In genomic region chr11:6474381-6474780, GRCm38 (mm10) we compare ENCODE assay signal across 7 mouse cellular contexts. TPM values are rescaled to one million over a fixed set of nuclear protein-coding genes. Genes with fewer than 3 reads are reported as not detected.
DNase-seq lines count a peak whose midpoint lies in the region; ATAC-seq lines count a peak whose summit lies in the region.

No protein-coding gene starts in this region.

- no peak for ATAC-seq in megakaryocyte, adult 5-6 weeks (ENCODE audit: poor library complexity, severe bottlenecking)
- no peak for ATAC-seq in forebrain, embryonic 11.5 days (replicated peaks; ENCODE audit: low FRiP score)
- no peak for ATAC-seq in limb, embryonic 13.5 days (ENCODE audit: low FRiP score, low read depth)
- ATAC-seq in stomach, embryonic 15.5 days (ENCODE audit: insufficient read depth, low FRiP score, low read depth), result no peak
- no peak for ATAC-seq in granulocyte monocyte progenitor cell, adult 5-6 weeks (replicated peaks; ENCODE audit: poor library complexity, severe bottlenecking)

- H3K36me3 ChIP-seq in megakaryocyte, embryonic 14.5 days (replicated peaks; ENCODE audit: low read length), result peaks cover 23% of the 10 kb centered on the region
- no peaks in the 10 kb centered on the region; the same call in 1 of the 2 replicates for H3K36me3 ChIP-seq in forebrain, embryonic 11.5 days (ENCODE audit: control insufficient read depth, insufficient read depth, low read length)
- peaks cover 5% of the 10 kb centered on the region; the same call in 1 of the 2 replicates for H3K36me3 ChIP-seq in limb, embryonic 13.5 days
- no peaks in the 10 kb centered on the region for H3K36me3 ChIP-seq in stomach, embryonic 15.5 days

- H3K9me3 ChIP-seq in megakaryocyte, embryonic 14.5 days, result no peaks in the 10 kb centered on the region
- no peaks in the 10 kb centered on the region for H3K9me3 ChIP-seq in forebrain, embryonic 11.5 days (ENCODE audit: control insufficient read depth, low read length)
- H3K9me3 ChIP-seq in limb, embryonic 13.5 days, result no peaks in the 10 kb centered on the region
- no peaks in the 10 kb centered on the region for H3K9me3 ChIP-seq in stomach, embryonic 15.5 days

- peak overlapping the region; percentile 99 for H3K4me3 ChIP-seq in megakaryocyte, embryonic 14.5 days (replicated peaks)
- H3K4me3 ChIP-seq in forebrain, embryonic 11.5 days (ENCODE audit: low read depth, low read length), result peak overlapping the region; percentile 96
- peak overlapping the region; percentile 98 for H3K4me3 ChIP-seq in limb, embryonic 13.5 days
- peak overlapping the region; percentile 90 for H3K4me3 ChIP-seq in stomach, embryonic 15.5 days (replicated peaks)

- WGBS in forebrain, embryonic 11.5 days, result 46% methylated on average over 6 of the region's 6 CpGs
- WGBS in limb, embryonic 13.5 days, result 36% methylated on average over 6 of the region's 6 CpGs
- WGBS in stomach, embryonic 15.5 days, result 19% methylated on average over 6 of the region's 6 CpGs

- peaks cover 46% of the 10 kb centered on the region for H3K4me1 ChIP-seq in megakaryocyte, embryonic 14.5 days
- peaks cover 22% of the 10 kb centered on the region for H3K4me1 ChIP-seq in forebrain, embryonic 11.5 days (replicated peaks; ENCODE audit: control insufficient read depth, insufficient read depth, low read length)
- H3K4me1 ChIP-seq in limb, embryonic 13.5 days, result peaks cover 41% of the 10 kb centered on the region
- H3K4me1 ChIP-seq in stomach, embryonic 15.5 days, result peaks cover 12% of the 10 kb centered on the region; the same call in 1 of the 2 replicates

- no peak for DNase-seq in forebrain, embryonic 11.5 days (ENCODE audit: low spot score)
- DNase-seq in cerebellum, postnatal 4 days (ENCODE audit: low spot score in 2 of 2), result no peak

- H3K4me2 ChIP-seq in forebrain, embryonic 11.5 days (ENCODE audit: low read depth, low read length, severe bottlenecking), result peak overlapping the region; percentile 80
- H3K4me2 ChIP-seq in limb, embryonic 13.5 days (replicated peaks), result peak overlapping the region; percentile 78
- H3K4me2 ChIP-seq in stomach, embryonic 15.5 days, result peak overlapping the region; percentile 56

- peak overlapping the region; percentile 92 for H3K9ac ChIP-seq in forebrain, embryonic 11.5 days (ENCODE audit: low read length)
- peak overlapping the region; percentile 98 for H3K9ac ChIP-seq in limb, embryonic 13.5 days
- H3K9ac ChIP-seq in stomach, embryonic 15.5 days, result peak overlapping the region; percentile 58; the same call in 1 of the 2 replicates

- H3K27me3 ChIP-seq in megakaryocyte, embryonic 14.5 days (replicated peaks), result no peaks in the 10 kb centered on the region
- no peaks in the 10 kb centered on the region for H3K27me3 ChIP-seq in forebrain, embryonic 11.5 days (ENCODE audit: control insufficient read depth, insufficient read depth, low read length)
- H3K27me3 ChIP-seq in limb, embryonic 13.5 days, result no peaks in the 10 kb centered on the region
- H3K27me3 ChIP-seq in stomach, embryonic 15.5 days (replicated peaks), result no peaks in the 10 kb centered on the region

- no peak overlapping the region for H3K27ac ChIP-seq in forebrain, embryonic 11.5 days (ENCODE audit: low read depth, low read length)
- peak overlapping the region; percentile 97; the same call in 1 of the 2 replicates for H3K27ac ChIP-seq in limb, embryonic 13.5 days
- peak overlapping the region; percentile 96; the same call in 1 of the 2 replicates for H3K27ac ChIP-seq in stomach, embryonic 15.5 days

RNA-seq across cellular contexts. Expression of gene Purb, which starts 1.3 kb away (rescaled TPM):
- polyA plus RNA-seq in megakaryocyte, embryonic 14.5 days (2012; ENCODE audit: insufficient read depth, low replicate concordance), result 8.7 and 12.9 TPM in 2 replicates
- 54.1 and 63.5 TPM in 2 replicates for total RNA-seq in megakaryocyte, adult 5-6 weeks (2015)
- 43.7 and 56.3 TPM in 2 replicates for total RNA-seq in megakaryocyte, adult 5-6 weeks (2017)
- 14.0 and 15.0 TPM in 2 replicates for polyA plus RNA-seq in forebrain, embryonic 11.5 days (2014; fragmentation: Nextera tagmentation; extraction: Ambion mirVana)
- polyA plus RNA-seq in limb, embryonic 13.5 days (2015; fragmentation: Nextera tagmentation; extraction: Ambion mirVana), result 30.5 and 32.1 TPM in 2 replicates
- 28.5 and 28.7 TPM in 2 replicates for polyA plus RNA-seq in stomach, embryonic 15.5 days (2015; fragmentation: Nextera tagmentation; extraction: Ambion mirVana)
- 29.3 and 36.4 TPM in 2 replicates for total RNA-seq in granulocyte monocyte progenitor cell, adult 5-6 weeks (2014; fragmentation: Nextera tagmentation)
- 35.7 and 43.4 TPM in 2 replicates for total RNA-seq in granulocyte monocyte progenitor cell, adult 5-6 weeks (2017)

RNA-seq across cellular contexts. Expression of gene H2afv, which starts 30.1 kb away (rescaled TPM):
- polyA plus RNA-seq in megakaryocyte, embryonic 14.5 days (2012; ENCODE audit: insufficient read depth, low replicate concordance), result 23.2 and 32.7 TPM in 2 replicates
- 235 and 240 TPM in 2 replicates for total RNA-seq in megakaryocyte, adult 5-6 weeks (2015)
- total RNA-seq in megakaryocyte, adult 5-6 weeks (2017), result 173 and 184 TPM in 2 replicates
- 962 and 982 TPM in 2 replicates for polyA plus RNA-seq in forebrain, embryonic 11.5 days (2014; fragmentation: Nextera tagmentation; extraction: Ambion mirVana)
- polyA plus RNA-seq in limb, embryonic 13.5 days (2015; fragmentation: Nextera tagmentation; extraction: Ambion mirVana), result 657 and 704 TPM in 2 replicates
- polyA plus RNA-seq in stomach, embryonic 15.5 days (2015; fragmentation: Nextera tagmentation; extraction: Ambion mirVana), result 399 and 425 TPM in 2 replicates
- 152 and 264 TPM in 2 replicates for total RNA-seq in granulocyte monocyte progenitor cell, adult 5-6 weeks (2014; fragmentation: Nextera tagmentation)
- total RNA-seq in granulocyte monocyte progenitor cell, adult 5-6 weeks (2017), result 119 and 143 TPM in 2 replicates

RNA-seq across cellular contexts. Expression of gene Myo1g, which starts 46.4 kb away (rescaled TPM):
- 28.0 and 34.2 TPM in 2 replicates for polyA plus RNA-seq in megakaryocyte, embryonic 14.5 days (2012; ENCODE audit: insufficient read depth, low replicate concordance)
- 161 and 175 TPM in 2 replicates for total RNA-seq in megakaryocyte, adult 5-6 weeks (2015)
- 182 and 197 TPM in 2 replicates for total RNA-seq in megakaryocyte, adult 5-6 weeks (2017)
- 0.16 and 0.63 TPM in 2 replicates for polyA plus RNA-seq in forebrain, embryonic 11.5 days (2014; fragmentation: Nextera tagmentation; extraction: Ambion mirVana)
- polyA plus RNA-seq in limb, embryonic 13.5 days (2015; fragmentation: Nextera tagmentation; extraction: Ambion mirVana), result 1.5 and 2.1 TPM in 2 replicates
- 3.5 and 4.3 TPM in 2 replicates for polyA plus RNA-seq in stomach, embryonic 15.5 days (2015; fragmentation: Nextera tagmentation; extraction: Ambion mirVana)
- 84.4 and 96.4 TPM in 2 replicates for total RNA-seq in granulocyte monocyte progenitor cell, adult 5-6 weeks (2014; fragmentation: Nextera tagmentation)
- 47.8 and 57.4 TPM in 2 replicates for total RNA-seq in granulocyte monocyte progenitor cell, adult 5-6 weeks (2017)

RNA-seq across cellular contexts. Expression of gene Ppia, which starts 59.1 kb away (rescaled TPM):
- polyA plus RNA-seq in megakaryocyte, embryonic 14.5 days (2012; ENCODE audit: insufficient read depth, low replicate concordance), result 18.2 and 172 TPM in 2 replicates
- total RNA-seq in megakaryocyte, adult 5-6 weeks (2015), result 3,541 and 3,784 TPM in 2 replicates
- total RNA-seq in megakaryocyte, adult 5-6 weeks (2017), result 1,457 and 1,607 TPM in 2 replicates
- 4,588 and 4,913 TPM in 2 replicates for polyA plus RNA-seq in forebrain, embryonic 11.5 days (2014; fragmentation: Nextera tagmentation; extraction: Ambion mirVana)
- 4,950 and 5,155 TPM in 2 replicates for polyA plus RNA-seq in limb, embryonic 13.5 days (2015; fragmentation: Nextera tagmentation; extraction: Ambion mirVana)
- polyA plus RNA-seq in stomach, embryonic 15.5 days (2015; fragmentation: Nextera tagmentation; extraction: Ambion mirVana), result 5,074 and 5,744 TPM in 2 replicates
- 4,322 and 4,754 TPM in 2 replicates for total RNA-seq in granulocyte monocyte progenitor cell, adult 5-6 weeks (2014; fragmentation: Nextera tagmentation)
- 1,769 and 2,269 TPM in 2 replicates for total RNA-seq in granulocyte monocyte progenitor cell, adult 5-6 weeks (2017)

Comparison
In these comparisons a context has a peak if more than half of its experiments do, and no peak if none do; other contexts are left out.
1. RNA of gene H2afv, which starts 30.1 kb away (polyA plus RNA-seq): 962 to 982 TPM in forebrain, embryonic 11.5 days, 657 to 704 TPM in limb, embryonic 13.5 days and 399 to 425 TPM in stomach, embryonic 15.5 days; 23.2 to 32.7 TPM in megakaryocyte, embryonic 14.5 days; every median in the first group is over 10 times any median in the second.
2. Peak in every context shown above with its lines, with median percentiles within 50 percentile points of each other: H3K4me3 ChIP-seq, H3K4me2 ChIP-seq and H3K9ac ChIP-seq.